Mouse (Mus musculus) ES-Bruce4 (cell line): ENCODE measurements around the gene S1pr3.

Source experiments
- CTCF ChIP-seq: IDR thresholded peaks from one replicate; pipeline ENCODE4 v1.8.1; 2011; ENCODE audit warnings: low read depth, low read length
- POLR2A ChIP-seq: IDR thresholded peaks from one replicate; pipeline ENCODE4 v1.8.1; 2011; ENCODE audit warnings: low read length; ENCODE audit not compliant: insufficient read depth

- TF ChIP-seq POLR2A (no peak), CTCF (no peak)
Observed at GRCm38 (mm10) chr13:51435146-51435545, 26.7 kb downstream of the S1pr3 start.
